Mouse (Mus musculus) bone marrow macrophage, adult 2 months (primary cell): Measurements from ENCODE around the gene Hist1h3b.

Experiments used
- CTCF ChIP-seq: IDR thresholded peaks from 2 replicates; pipeline ENCODE4 v1.5.1; 2012; ENCODE audit warnings: low read depth, mild to moderate bottlenecking, low read length, moderate library complexity
- POLR2A ChIP-seq: IDR thresholded peaks from 2 replicates; pipeline ENCODE4 v1.6.1; 2012; ENCODE audit warnings: mild to moderate bottlenecking, low read depth, low read length, borderline replicate concordance

DNA sequence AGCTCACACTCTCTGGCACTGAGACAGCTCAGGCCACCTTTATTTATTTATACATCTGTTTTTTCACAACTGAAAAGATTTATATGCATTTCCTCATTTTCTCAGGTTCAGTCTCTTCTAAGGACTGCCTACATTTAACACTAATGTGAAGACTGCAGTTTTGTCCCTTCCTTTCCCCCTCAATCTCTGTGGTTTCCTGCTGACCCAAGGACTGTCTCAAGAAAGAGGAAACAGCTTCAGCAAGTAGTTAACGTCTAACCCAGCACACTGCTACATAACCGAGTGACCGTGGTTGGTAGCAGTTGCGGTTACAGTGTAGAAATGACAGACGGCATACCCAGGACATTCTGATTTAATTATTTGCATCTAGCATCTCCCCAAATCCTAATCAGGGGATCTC, 47.3 kb downstream of the Hist1h3b start:
- TF ChIP-seq CTCF (no peak), POLR2A (no peak)
